Comparison of ENCODE assay signal across 17 mouse cellular contexts in genomic region chr2:180563841-180564240, GRCm38 (mm10). TPM values are rescaled to one million over a fixed set of nuclear protein-coding genes. Genes with fewer than 3 reads are reported as not detected.
A peak's percentile ranks its signal among the peaks of the same experiment; 100 is the strongest.
DNase-seq lines count a peak whose midpoint lies in the region; ATAC-seq lines count a peak whose summit lies in the region.
"Had no signal": no experiment of that assay in that cellular context is flagged by ENCODE, and none has a peak within 500 bp of the region (broad histone marks: within the 10 kb centered on the region; RNA-seq: fewer than 3 reads in every experiment).

No protein-coding gene starts in this region.

- H3K36me3 ChIP-seq in neural tube, embryonic 11.5 days (ENCODE audit: control insufficient read depth, insufficient read depth, low read length) = no peaks in the 10 kb centered on the region
- H3K36me3 ChIP-seq in hindbrain, embryonic 14.5 days (replicated peaks; ENCODE audit: control insufficient read depth, insufficient read depth) = no peaks in the 10 kb centered on the region
- H3K36me3 ChIP-seq: heart, embryonic 13.5 days; midbrain, embryonic 13.5 days had no signal

- no peaks in the 10 kb centered on the region for H3K27me3 ChIP-seq in neural tube, embryonic 11.5 days (ENCODE audit: control insufficient read depth, insufficient read depth, low read length)
- H3K27me3 ChIP-seq in hindbrain, embryonic 14.5 days (ENCODE audit: control insufficient read depth, insufficient read depth, low read length) = no peaks in the 10 kb centered on the region

- no peak for ATAC-seq in neural tube, embryonic 11.5 days (ENCODE audit: insufficient read depth, low FRiP score, low TSS enrichment)
- ATAC-seq in hindbrain, embryonic 14.5 days (ENCODE audit: low FRiP score) = peak; percentile 37; the same call in 1 of the 2 replicates
- ATAC-seq: CD4-positive, CD25-positive, alpha-beta regulatory T cell, adult 4 months; midbrain, embryonic 13.5 days had no signal

- H3K27ac ChIP-seq in neural tube, embryonic 11.5 days (ENCODE audit: low read depth, low read length) = no peak overlapping the region
- H3K27ac ChIP-seq in hindbrain, embryonic 14.5 days = 0 out of 2 replicates have a peak overlapping the region, but pooled peaks have one; percentile 51
- H3K27ac ChIP-seq: heart, embryonic 13.5 days; midbrain, embryonic 13.5 days; stomach, postnatal 0 days had no signal

- no peak overlapping the region for H3K4me2 ChIP-seq in neural tube, embryonic 11.5 days (ENCODE audit: low read depth)
- H3K4me2 ChIP-seq in hindbrain, embryonic 14.5 days (replicated peaks) = no peak overlapping the region
- H3K4me2 ChIP-seq: heart, embryonic 13.5 days; midbrain, embryonic 13.5 days had no signal

- no peaks in the 10 kb centered on the region for H3K9me3 ChIP-seq in neural tube, embryonic 11.5 days (ENCODE audit: control insufficient read depth, low read length)
- H3K9me3 ChIP-seq in hindbrain, embryonic 14.5 days (ENCODE audit: control insufficient read depth, low read length) = no peaks in the 10 kb centered on the region
- H3K9me3 ChIP-seq: heart, embryonic 13.5 days; midbrain, embryonic 13.5 days had no signal

- no peak overlapping the region for H3K9ac ChIP-seq in neural tube, embryonic 11.5 days (ENCODE audit: low read length)
- H3K9ac ChIP-seq in hindbrain, embryonic 14.5 days = no peak overlapping the region
- H3K9ac ChIP-seq: heart, embryonic 13.5 days; midbrain, embryonic 13.5 days had no signal

- whole genome bisulfite sequencing in neural tube, embryonic 11.5 days = 29% methylated on average over 5 of the region's 5 CpGs
- WGBS in hindbrain, embryonic 14.5 days = 38% methylated on average over 5 of the region's 5 CpGs

- H3K4me3 ChIP-seq in neural tube, embryonic 11.5 days (ENCODE audit: low read depth, low read length) = no peak overlapping the region
- H3K4me3 ChIP-seq in hindbrain, embryonic 14.5 days (replicated peaks; ENCODE audit: low read length) = no peak overlapping the region
- H3K4me3 ChIP-seq: heart, embryonic 13.5 days; midbrain, embryonic 13.5 days had no signal

- H3K4me1 ChIP-seq in neural tube, embryonic 11.5 days (ENCODE audit: control insufficient read depth, insufficient read depth, low read length) = no peaks in the 10 kb centered on the region
- H3K4me1 ChIP-seq in hindbrain, embryonic 14.5 days (replicated peaks; ENCODE audit: control insufficient read depth, insufficient read depth, low read length) = peaks cover 13% of the 10 kb centered on the region; the same call in 1 of the 2 replicates

- peak; percentile 37 to 56 for DNase-seq in layer of hippocampus, adult 18-20 months (ENCODE audit: low spot score in 2 of 2)
- DNase-seq in layer of hippocampus, adult 11-12 months (ENCODE audit: low spot score) = no peak
- DNase-seq in neural tube, embryonic 11.5 days (ENCODE audit: low spot score) = peak; percentile 24
- no peak for DNase-seq in neural tube, embryonic 10.5 days (ENCODE audit: extremely low spot score, low spot score)
- DNase-seq in hindbrain, embryonic 14.5 days (ENCODE audit: low spot score) = peak; percentile 25
- no peak for DNase-seq in adrenal gland, postnatal 4 days (ENCODE audit: low spot score in 2 of 2)
- no peak for DNase-seq in right cerebral cortex, postnatal 10 days (ENCODE audit: low spot score in 2 of 2)
- DNase-seq: cerebellum, adult 9-11 months; heart, postnatal 36 days; kidney, adult 11 months; lung, adult 18-20 months; right cerebral cortex, postnatal 14 days had no signal

RNA-seq across cellular contexts. Expression of gene Mrgbp, which starts 17.3 kb away (rescaled TPM):
- 10 to 100 TPM; 19.5 to 20.1 TPM for total RNA-seq in layer of hippocampus, adult 18-20 months (2021)
- 40.8 and 41.8 TPM in 2 replicates for polyA plus RNA-seq in neural tube, embryonic 11.5 days (2014; fragmentation: Nextera tagmentation; extraction: Ambion mirVana)
- polyA plus RNA-seq in hindbrain, embryonic 14.5 days (2014; fragmentation: Nextera tagmentation; extraction: Ambion mirVana) = 35.4 and 38.2 TPM in 2 replicates
- 10 to 100 TPM; 28.2 to 29.3 TPM for total RNA-seq in adrenal gland, postnatal 4 days (2021)

RNA-seq across cellular contexts. Expression of gene Ogfr, which starts 25.2 kb away (rescaled TPM):
- total RNA-seq in layer of hippocampus, adult 18-20 months (2021) = 10 to 100 TPM; 35.5 to 37.1 TPM
- polyA plus RNA-seq in neural tube, embryonic 11.5 days (2014; fragmentation: Nextera tagmentation; extraction: Ambion mirVana) = 98.0 and 106 TPM in 2 replicates
- 88.4 and 90.2 TPM in 2 replicates for polyA plus RNA-seq in hindbrain, embryonic 14.5 days (2014; fragmentation: Nextera tagmentation; extraction: Ambion mirVana)
- total RNA-seq in adrenal gland, postnatal 4 days (2021) = 10 to 100 TPM; 61.4 to 66.1 TPM

RNA-seq across cellular contexts. Expression of gene Col9a3, which starts 33.7 kb away (rescaled TPM):
- total RNA-seq in layer of hippocampus, adult 18-20 months (2021) = 1 to 10 TPM; 5.8 to 6.7 TPM
- polyA plus RNA-seq in neural tube, embryonic 11.5 days (2014; fragmentation: Nextera tagmentation; extraction: Ambion mirVana) = 19.9 and 23.1 TPM in 2 replicates
- 61.4 and 65.7 TPM in 2 replicates for polyA plus RNA-seq in hindbrain, embryonic 14.5 days (2014; fragmentation: Nextera tagmentation; extraction: Ambion mirVana)
- 1 to 10 TPM; 2.3 to 3.1 TPM for total RNA-seq in adrenal gland, postnatal 4 days (2021)
- total RNA-seq: liver, adult 2 months had no signal

Comparison
In these comparisons a context has a peak if more than half of its experiments do, and no peak if none do; other contexts are left out.
1. DNase-seq: peak in layer of hippocampus, adult 18-20 months (2 of 2), neural tube, embryonic 11.5 days (single experiment) and hindbrain, embryonic 14.5 days (single experiment); none in layer of hippocampus, adult 11-12 months (single experiment), neural tube, embryonic 10.5 days (single experiment), adrenal gland, postnatal 4 days (0 of 2) and right cerebral cortex, postnatal 10 days (0 of 2).